Mouse (Mus musculus) C2C12 (cell line): ENCODE results near the gene Med31. TPM values are rescaled to one million over a fixed set of nuclear protein-coding genes. Genes with fewer than 3 reads are reported as not detected.
"Not testable (repeated sequence)": the region's sequence is repeated elsewhere in the genome, so short reads cannot be mapped to it uniquely, and the experiment has no call there.

ENCODE experiments used
- H3K27me3 ChIP-seq: one replicate; pipeline ENCODE4 v1.6.1; 2011; ENCODE audit not compliant: control insufficient read depth, insufficient read depth, insufficient read length
- H3K36me3 ChIP-seq: one replicate; pipeline ENCODE4 v1.6.1; 2011; ENCODE audit not compliant: control insufficient read depth, insufficient read depth
- H3K4me3 ChIP-seq: one replicate; pipeline ENCODE4 v1.5.1; 2011; ENCODE audit warnings: mild to moderate bottlenecking, control low read depth; ENCODE audit not compliant: poor library complexity, insufficient read depth, severe bottlenecking
- H3K79me2 ChIP-seq: one replicate; pipeline ENCODE4 v1.6.1; 2011; ENCODE audit not compliant: control insufficient read depth, insufficient read depth
- H3K79me3 ChIP-seq: one replicate; pipeline ENCODE4 v1.6.1; 2011; ENCODE audit warnings: low read depth, control low read depth
- H3ac ChIP-seq: one replicate; pipeline ENCODE3; 2011; ENCODE audit warnings: low read depth; ENCODE audit not compliant: control insufficient read depth, insufficient read length
- CEBPB ChIP-seq: IDR thresholded peaks from one replicate; pipeline ENCODE4 v1.6.1; 2011; ENCODE audit warnings: low read depth, mild to moderate bottlenecking, control low read depth, moderate library complexity
- CTCF ChIP-seq: IDR thresholded peaks from one replicate; pipeline ENCODE4 v1.5.1; 2011; ENCODE audit not compliant: control insufficient read depth, insufficient read depth, insufficient read length
- FOSL1 ChIP-seq: IDR thresholded peaks from one replicate; pipeline ENCODE4 v1.8.0; 2011; ENCODE audit warnings: mild to moderate bottlenecking, low read length; ENCODE audit not compliant: poor library complexity, insufficient read depth, severe bottlenecking
- MAX ChIP-seq: IDR thresholded peaks from one replicate; pipeline ENCODE4 v1.6.1; 2011; ENCODE audit warnings: mild to moderate bottlenecking, control low read depth
- MYOD1 ChIP-seq: IDR thresholded peaks from one replicate; pipeline ENCODE4 v1.6.1; 2011; ENCODE audit warnings: low read depth; ENCODE audit not compliant: control insufficient read depth, insufficient read length
- MYOG ChIP-seq: IDR thresholded peaks from one replicate; pipeline ENCODE4 v1.6.1; 2011; ENCODE audit not compliant: control insufficient read depth, insufficient read length; ENCODE audit errors: extremely low read depth
- USF1 ChIP-seq: IDR thresholded peaks from one replicate; pipeline ENCODE4 v1.6.1; 2011; ENCODE audit warnings: low read depth, mild to moderate bottlenecking, control low read depth, moderate library complexity
- polyA plus RNA-seq: library from polyadenylated mRNA; unstranded; fragments of >200 nt; fragmentation: generic; extraction: Trizol; gene quantifications from one replicate; pipeline ENCODE4 v1.2.1, GENCODE M21; 2012; ENCODE audit warnings: missing spikeins

The Med31 gene
- polyA plus RNA-seq, 1 experiment, result 17.8 TPM

DNA sequence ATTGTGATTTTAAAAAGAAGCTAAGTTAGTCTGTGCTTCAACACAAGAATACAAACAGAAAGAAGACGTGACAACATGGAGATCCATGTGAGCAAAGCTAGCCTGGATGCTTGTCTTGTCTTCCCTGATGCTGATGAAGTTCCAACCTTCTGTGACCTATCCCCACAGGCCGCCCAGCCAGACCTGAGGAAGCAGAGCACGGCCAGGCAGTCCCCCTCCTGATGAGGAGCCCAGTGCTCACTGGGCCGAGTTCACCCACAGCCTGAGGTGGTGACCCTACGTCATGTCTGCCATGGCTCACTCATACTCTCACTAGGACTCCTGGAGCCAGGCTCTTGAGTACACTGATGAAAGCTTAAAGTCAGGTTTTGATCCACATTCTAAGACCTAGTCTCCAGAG is 41.9 kb downstream of the Med31 start:
- Histone ChIP-seq H3K4me3 (no peak overlapping the region), H3K79me2 (no peaks in the 10 kb centered on the region), H3K27me3 (no peaks in the 10 kb centered on the region), H3K79me3 (no peaks in the 10 kb centered on the region), H3ac (no peak overlapping the region), H3K36me3 (peaks cover 71% of the 10 kb centered on the region)
- TF ChIP-seq MYOG, result no peak

DNA sequence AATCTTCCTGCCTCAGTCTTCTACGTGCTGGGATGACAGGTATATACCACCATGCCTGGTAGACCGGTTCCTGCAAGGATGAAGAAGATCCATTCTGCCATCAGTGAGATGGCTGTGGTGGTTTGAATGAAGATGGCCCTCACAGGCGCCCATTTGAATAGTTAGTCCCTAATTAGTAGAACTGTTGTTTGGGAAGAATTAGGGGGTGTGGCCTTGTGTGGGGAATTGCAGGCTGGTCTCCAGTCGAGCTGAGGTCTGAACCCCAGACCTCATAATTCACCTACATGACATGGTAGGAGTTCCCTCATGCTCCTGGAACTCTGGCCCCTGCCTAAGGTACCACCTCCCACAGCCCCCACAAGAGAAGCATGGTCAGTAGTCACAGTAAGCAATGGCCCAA is 43.5 kb downstream of the Med31 start:
- not testable (repeated sequence) for H3K79me2 ChIP-seq, H3ac ChIP-seq, H3K27me3 ChIP-seq, H3K79me3 ChIP-seq, H3K4me3 ChIP-seq
- H3K36me3 ChIP-seq, result peaks cover 59% of the 10 kb centered on the region

DNA sequence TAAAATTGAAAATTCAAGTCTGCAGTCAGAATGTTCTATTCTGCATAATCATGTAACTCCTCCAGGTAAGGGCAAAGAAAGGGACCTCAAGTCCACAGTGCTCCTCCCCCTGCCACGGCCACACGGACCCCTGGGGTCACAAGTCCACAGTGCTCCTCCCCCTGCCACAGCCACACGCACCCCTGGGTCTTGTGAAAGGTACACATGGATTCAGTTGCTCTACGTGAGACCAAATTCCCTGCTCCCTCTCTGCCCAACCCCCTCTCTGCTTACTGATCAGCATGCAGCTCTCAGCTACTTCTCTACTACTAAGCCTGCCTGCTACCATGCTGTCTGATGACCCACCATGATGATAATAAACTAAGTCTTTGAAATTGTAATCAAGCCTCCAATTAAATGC is 45.5 kb downstream of the Med31 start:
- no peaks in the 10 kb centered on the region for H3K79me2 ChIP-seq
- no peak overlapping the region for H3ac ChIP-seq
- H3K36me3 ChIP-seq, result peaks cover 64% of the 10 kb centered on the region
- TF ChIP-seq CEBPB, result no peak
- TF ChIP-seq CTCF, result no peak
- no peak for TF ChIP-seq MYOD1
- TF ChIP-seq MAX, result no peak
- no peak for TF ChIP-seq MYOG
- TF ChIP-seq USF1, result no peak
- TF ChIP-seq FOSL1, result no peak
- no peaks in the 10 kb centered on the region for H3K27me3 ChIP-seq
- H3K79me3 ChIP-seq, result no peaks in the 10 kb centered on the region
- H3K4me3 ChIP-seq, result no peak overlapping the region

DNA sequence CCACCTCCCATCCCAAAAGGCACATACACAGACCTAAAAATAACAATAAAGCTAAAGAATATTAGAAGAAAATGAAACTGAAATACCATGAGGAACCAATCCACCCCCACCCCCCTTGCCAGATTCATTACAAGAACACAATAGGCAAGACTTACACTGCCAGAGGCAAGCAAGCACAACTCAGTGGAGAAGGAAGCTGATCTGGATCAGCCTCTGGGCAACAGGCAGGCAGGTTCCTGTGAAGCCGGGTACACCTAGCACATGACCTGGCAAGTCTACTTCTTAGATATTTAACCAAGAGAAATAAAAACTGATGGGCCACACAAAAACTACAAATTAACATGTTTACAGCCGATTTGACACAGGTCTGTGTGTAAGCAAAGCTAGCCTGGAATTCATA is 52.2 kb downstream of the Med31 start:
- Histone ChIP-seq H3K79me2 (no peaks in the 10 kb centered on the region), H3K27me3 (no peaks in the 10 kb centered on the region), H3ac (no peak overlapping the region), H3K36me3 (peaks cover 49% of the 10 kb centered on the region), H3K79me3 (no peaks in the 10 kb centered on the region), H3K4me3 (no peak overlapping the region)
- TF ChIP-seq MYOD1 (no peak), USF1 (no peak), CEBPB (no peak), MYOG (no peak), CTCF (no peak), FOSL1 (no peak), MAX (no peak)

Other genes starting within 250 kb of the Med31 start
- gene Aipl1, start 178.1 kb downstream of the Med31 start, polyA plus RNA-seq, result 0.21 TPM
- gene Pimreg, start 173.6 kb downstream of the Med31 start, polyA plus RNA-seq, result 156 TPM
- 0.02 TPM for gene Pitpnm3, start 79.8 kb downstream of the Med31 start, polyA plus RNA-seq
- gene Gm43951, start 8.8 kb downstream of the Med31 start, polyA plus RNA-seq, result 0.25 TPM
- 3.4 TPM for gene 4933427D14Rik, start 8.1 kb downstream of the Med31 start, polyA plus RNA-seq
- gene Txndc17, start 8.0 kb downstream of the Med31 start, polyA plus RNA-seq, result 120 TPM
- 0.16 TPM for gene Slc13a5, start 51.6 kb upstream of the Med31 start, polyA plus RNA-seq
- gene Xaf1, start 86.0 kb upstream of the Med31 start, polyA plus RNA-seq, result 1.2 TPM
- gene Fbxo39, start 98.9 kb upstream of the Med31 start, polyA plus RNA-seq, result not detected
- gene Tekt1, start 146.8 kb upstream of the Med31 start, polyA plus RNA-seq, result not detected
- 0.04 TPM for gene Smtnl2, start 196.1 kb upstream of the Med31 start, polyA plus RNA-seq
- gene Ggt6, start 219.9 kb upstream of the Med31 start, polyA plus RNA-seq, result not detected
- gene Mybbp1a, start 225.8 kb upstream of the Med31 start, polyA plus RNA-seq, result 230 TPM